Mouse (Mus musculus): ENCODE data around the gene Olfr395. TPM values are rescaled to one million over a fixed set of nuclear protein-coding genes. Genes with fewer than 3 reads are reported as not detected.
"Not testable (repeated sequence)": the region's sequence is repeated elsewhere in the genome, so short reads cannot be mapped to it uniquely, and the experiment has no call there.

Gene Olfr395
- polyA plus RNA-seq (2015; fragmentation: Nextera tagmentation; extraction: Ambion mirVana) = not detected in 2 replicates

DNA sequence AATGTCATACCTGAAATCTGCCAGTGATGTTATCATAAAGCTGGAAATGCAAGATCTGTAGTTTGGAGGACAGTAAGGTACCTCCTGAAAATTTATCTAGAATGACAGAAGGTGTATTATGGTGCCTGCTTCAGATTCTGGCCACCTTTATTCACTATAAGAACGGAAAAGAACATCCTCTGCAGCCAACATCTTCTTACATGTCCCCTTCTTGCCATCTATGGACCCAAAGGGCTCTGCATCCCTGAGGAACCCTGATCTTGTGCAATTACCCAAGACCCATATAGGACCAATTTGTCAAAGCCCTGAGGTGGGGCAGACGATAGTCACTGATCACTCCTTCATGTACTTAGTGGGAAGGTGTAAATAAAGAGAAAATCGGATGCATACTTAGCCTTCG lies at the start of gene Olfr395:
Gene Olfr395 (minus strand): TSS at position 101 of the 400 bp plus-strand sequence.
- not testable (repeated sequence) for H3K9me3 ChIP-seq (replicated peaks); H3K36me3 ChIP-seq; DNase-seq; ATAC-seq (ENCODE audit: low read depth); H3K4me3 ChIP-seq (replicated peaks); H3K27me3 ChIP-seq; H3K27ac ChIP-seq; H3K4me1 ChIP-seq (replicated peaks); H3K4me2 ChIP-seq; H3K9ac ChIP-seq
- 61% methylated on average over 4 of the region's 4 CpGs for WGBS (ENCODE audit: insufficient replicate concordance)

DNA sequence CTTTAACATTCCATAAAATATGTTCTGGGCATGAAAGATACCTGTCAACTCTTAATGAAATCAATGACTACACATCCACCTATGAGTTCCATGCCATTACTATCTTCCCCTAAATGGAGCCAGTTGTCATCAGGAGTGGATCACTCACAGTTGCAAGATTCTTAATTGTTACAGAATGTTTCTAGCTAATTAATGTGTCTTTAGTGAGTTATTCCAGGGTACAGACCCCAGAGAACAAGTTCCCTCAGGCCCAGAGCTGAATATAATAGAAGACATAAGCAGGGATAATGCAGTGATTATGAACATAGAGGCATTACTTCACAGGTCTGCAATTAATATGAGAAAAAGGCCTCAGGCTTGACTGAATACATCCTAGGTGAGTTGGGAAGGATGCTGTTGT lies 27.3 kb upstream of the Olfr395 start, which contains the start of gene Olfr23:
Gene Olfr23 (plus strand): TSS at position 301 of the 400 bp plus-strand sequence.
- H3K4me1 ChIP-seq (replicated peaks) = no peaks in the 10 kb centered on the region
- H3K36me3 ChIP-seq = no peaks in the 10 kb centered on the region
- no peak for ATAC-seq (ENCODE audit: low read depth)
- H3K9ac ChIP-seq = no peak within 1 kb of the TSS
- H3K27ac ChIP-seq = no peak within 1 kb of the TSS
- H3K9me3 ChIP-seq (replicated peaks) = no peaks in the 10 kb centered on the region
- H3K27me3 ChIP-seq = no peaks in the 10 kb centered on the region
- H3K4me3 ChIP-seq (replicated peaks) = no peak within 1 kb of the TSS
- DNase-seq = no peak
- H3K4me2 ChIP-seq = no peak within 1 kb of the TSS

DNA sequence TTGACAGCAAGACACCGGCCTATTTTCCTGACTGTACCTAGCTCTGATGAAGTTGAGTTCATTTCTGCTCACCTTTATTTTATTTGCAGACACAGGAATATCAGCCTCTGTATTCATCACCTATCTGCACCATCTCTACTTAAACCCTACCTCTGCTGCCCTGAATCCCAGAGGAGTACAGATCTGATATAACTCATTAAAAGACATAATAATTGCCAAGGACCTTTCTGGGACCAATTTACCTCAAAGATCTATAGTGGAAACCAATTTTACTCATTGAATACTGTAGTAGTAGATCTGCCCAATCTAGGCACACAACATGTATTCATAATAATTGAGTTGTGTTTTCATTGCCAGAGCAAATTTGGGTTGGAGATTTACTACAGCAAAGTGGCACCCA lies 18.4 kb downstream of the Olfr395 start, which contains the start of gene Olfr394:
Gene Olfr394 (minus strand): TSS at position 101 of the 400 bp plus-strand sequence.
- ATAC-seq (ENCODE audit: low read depth) (no peak), DNase-seq (no peak)
- Histone ChIP-seq H3K9me3 (replicated peaks) (no peaks in the 10 kb centered on the region), H3K4me1 (replicated peaks) (no peaks in the 10 kb centered on the region), H3K9ac (no peak within 1 kb of the TSS), H3K27me3 (no peaks in the 10 kb centered on the region), H3K27ac (no peak within 1 kb of the TSS), H3K36me3 (no peaks in the 10 kb centered on the region), H3K4me2 (no peak within 1 kb of the TSS), H3K4me3 (replicated peaks) (no peak within 1 kb of the TSS)
- WGBS (ENCODE audit: insufficient replicate concordance) = 53% methylated on average over 1 of the region's 1 CpGs

Other genes starting within 250 kb of the Olfr395 start
- not detected in 2 replicates for gene Zfp735, start 220.5 kb downstream of the Olfr395 start, polyA plus RNA-seq (2015; fragmentation: Nextera tagmentation; extraction: Ambion mirVana)
- not detected in 2 replicates for gene Olfr389, start 128.6 kb downstream of the Olfr395 start, polyA plus RNA-seq (2015; fragmentation: Nextera tagmentation; extraction: Ambion mirVana)
- gene Olfr390, start 126.3 kb downstream of the Olfr395 start, polyA plus RNA-seq (2015; fragmentation: Nextera tagmentation; extraction: Ambion mirVana) = not detected in 2 replicates
- gene Olfr391-ps, start 106.2 kb downstream of the Olfr395 start, polyA plus RNA-seq (2015; fragmentation: Nextera tagmentation; extraction: Ambion mirVana) = not detected in 2 replicates
- gene Olfr392, start 92.2 kb downstream of the Olfr395 start, polyA plus RNA-seq (2015; fragmentation: Nextera tagmentation; extraction: Ambion mirVana) = not detected in 2 replicates
- not detected in 2 replicates for gene Olfr393, start 57.8 kb downstream of the Olfr395 start, polyA plus RNA-seq (2015; fragmentation: Nextera tagmentation; extraction: Ambion mirVana)
- not detected in 2 replicates for gene Olfr394, start 18.5 kb downstream of the Olfr395 start, polyA plus RNA-seq (2015; fragmentation: Nextera tagmentation; extraction: Ambion mirVana)
- gene Olfr23, start 27.4 kb upstream of the Olfr395 start, polyA plus RNA-seq (2015; fragmentation: Nextera tagmentation; extraction: Ambion mirVana) = not detected in 2 replicates
- gene Olfr397, start 51.5 kb upstream of the Olfr395 start, polyA plus RNA-seq (2015; fragmentation: Nextera tagmentation; extraction: Ambion mirVana) = not detected in 2 replicates
- gene Olfr398, start 81.1 kb upstream of the Olfr395 start, polyA plus RNA-seq (2015; fragmentation: Nextera tagmentation; extraction: Ambion mirVana) = not detected in 2 replicates
- gene Olfr139, start 147.3 kb upstream of the Olfr395 start, polyA plus RNA-seq (2015; fragmentation: Nextera tagmentation; extraction: Ambion mirVana) = not detected in 2 replicates
- gene Olfr399, start 147.3 kb upstream of the Olfr395 start, polyA plus RNA-seq (2015; fragmentation: Nextera tagmentation; extraction: Ambion mirVana) = not detected in 2 replicates
- gene Zfp616, start 160.7 kb upstream of the Olfr395 start, polyA plus RNA-seq (2015; fragmentation: Nextera tagmentation; extraction: Ambion mirVana) = not detected in 2 replicates
- not detected in 2 replicates for gene Olfr401, start 204.4 kb upstream of the Olfr395 start, polyA plus RNA-seq (2015; fragmentation: Nextera tagmentation; extraction: Ambion mirVana)
- gene Olfr402, start 244.2 kb upstream of the Olfr395 start, polyA plus RNA-seq (2015; fragmentation: Nextera tagmentation; extraction: Ambion mirVana) = not detected in 2 replicates

All from liver, embryonic 13.5 days (tissue).